Mouse (Mus musculus) G1E-ER4 (cell line): ENCODE data around the gene Fbxo36. TPM values are rescaled to one million over a fixed set of nuclear protein-coding genes. Genes with fewer than 3 reads are reported as not detected.

Experiments used
- GATA1 ChIP-seq: IDR thresholded peaks from one replicate; pipeline ENCODE4 v1.8.0; 2012; ENCODE audit warnings: low read length, inconsistent platforms
- polyA plus RNA-seq: library from polyadenylated mRNA; stranded (reverse); fragments of >175 nt; gene quantifications from 2 replicates; pipeline ENCODE4 v1.2.3, GENCODE M21; 2012

Fbxo36 gene
- polyA plus RNA-seq, 1 experiment = 0.95 TPM

- no peak for TF ChIP-seq GATA1
Observed at GRCm38 (mm10) chr1:84945950-84946349, 106.3 kb downstream of the Fbxo36 start.

DNA sequence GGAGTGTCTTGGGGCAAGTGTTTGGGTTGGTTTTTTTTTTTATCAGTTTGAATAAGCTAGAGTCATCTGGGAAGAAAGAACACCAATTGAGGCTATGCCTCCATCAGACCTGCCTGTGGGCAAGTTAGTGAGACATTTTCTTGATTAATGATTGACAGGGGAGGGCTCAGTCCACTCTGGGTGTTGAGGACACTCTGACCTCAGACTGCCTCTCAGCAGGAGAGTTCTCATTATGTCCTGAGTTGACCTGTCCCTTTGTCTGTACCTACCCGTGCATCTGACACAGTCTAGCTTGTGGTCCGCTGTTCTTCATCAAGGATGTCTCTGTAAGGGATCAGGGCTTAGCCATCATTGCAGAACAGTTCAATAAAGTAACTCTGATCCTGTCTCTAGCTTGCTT, 107.7 kb downstream of the Fbxo36 start:
- no peak for TF ChIP-seq GATA1

Other genes starting within 250 kb of the Fbxo36 start
- gene Dner, start 143.6 kb upstream of the Fbxo36 start, polyA plus RNA-seq = not detected in 2 replicates
- 87.3 and 104 TPM in 2 replicates for gene Trip12, start 675 bp downstream of the Fbxo36 start, polyA plus RNA-seq
- gene Slc16a14, start 95.3 kb downstream of the Fbxo36 start, polyA plus RNA-seq = not detected in 2 replicates